Mouse (Mus musculus) liver, postnatal 0 days (tissue): ENCODE data around the gene Zfp511. TPM values are rescaled to one million over a fixed set of nuclear protein-coding genes. Genes with fewer than 3 reads are reported as not detected.
A peak's percentile ranks its signal among the peaks of the same experiment; 100 is the strongest.

Experiments
- ATAC-seq: fragments of 200-750 bp; cut with Nextera tagmentation; 2 replicates; pipeline ENCODE4 v1.8.0; 2017; ENCODE audit warnings: mild to moderate bottlenecking, moderate library complexity
- DNase-seq: peaks from one replicate; pipeline ENCODE4 v3.0.0-alpha.2; 2016
- H3K27ac ChIP-seq: fragments of 300-500 bp; sonication (generic); 2 replicates; pipeline ENCODE4 v1.5.1; 2014; ENCODE audit warnings: antibody characterized with exemption, moderate library complexity, mild to moderate bottlenecking, low read depth
- H3K27me3 ChIP-seq: fragments of 300-500 bp; sonication (generic); 2 replicates; pipeline ENCODE4 v1.6.1; 2014; ENCODE audit warnings: low read length, control low read depth, mixed read lengths; ENCODE audit not compliant: insufficient read depth
- H3K36me3 ChIP-seq: fragments of 300-500 bp; sonication (generic); replicated peaks from 2 replicates; pipeline ENCODE4 v1.6.1; 2014; ENCODE audit warnings: mild to moderate bottlenecking, control low read depth, low read length, moderate library complexity, mixed read lengths; ENCODE audit not compliant: insufficient read depth
- H3K4me1 ChIP-seq: fragments of 300-500 bp; sonication (generic); 2 replicates; pipeline ENCODE4 v1.6.1; 2014; ENCODE audit warnings: antibody characterized with exemption, mild to moderate bottlenecking, control low read depth; ENCODE audit not compliant: insufficient read depth
- H3K4me2 ChIP-seq: fragments of 300-500 bp; sonication (generic); 2 replicates; pipeline ENCODE4 v1.6.1; 2014; ENCODE audit warnings: low read depth, mild to moderate bottlenecking, low read length, moderate library complexity, mixed read lengths
- H3K4me3 ChIP-seq: fragments of 300-500 bp; sonication (generic); 2 replicates; pipeline ENCODE4 v1.5.1; 2014; ENCODE audit warnings: low read depth, low read length
- H3K9ac ChIP-seq: fragments of 300-500 bp; sonication (generic); replicated peaks from 2 replicates; pipeline ENCODE4 v1.6.1; 2014; ENCODE audit warnings: mild to moderate bottlenecking, moderate library complexity
- H3K9me3 ChIP-seq: fragments of 300-500 bp; sonication (generic); 2 replicates; pipeline ENCODE4 v1.6.1; 2016; ENCODE audit warnings: mild to moderate bottlenecking, control low read depth, low read length, mixed read lengths
- CTCF ChIP-seq: sonication (generic); IDR thresholded peaks from 2 replicates; pipeline ENCODE4 v1.5.1; 2016; ENCODE audit warnings: antibody characterized with exemption, low read depth
- EP300 ChIP-seq: IDR thresholded peaks from 2 replicates; pipeline ENCODE4 v1.6.1; 2016; ENCODE audit warnings: antibody characterized with exemption, low read depth, mild to moderate bottlenecking
- WGBS: fragments of 180-500 bp; shearing (Covaris S2); extraction: QIAGEN DNeasy Blood & Tissue Kit; methylation state at CpG from one replicate; pipeline ENCODE4 v1.1.7; 2014; ENCODE audit not compliant: insufficient replicate concordance; 5-methylcytosine and 5-hydroxymethylcytosine counted together
- polyA plus RNA-seq: library from polyadenylated mRNA; unstranded; fragments of >200 nt; fragmentation: Nextera tagmentation; extraction: Ambion mirVana; gene quantifications from 2 replicates; pipeline ENCODE4 v1.2.1, GENCODE M21; 2015

Gene Zfp511
- polyA plus RNA-seq, 1 experiment from 2014 or later: 10.7 TPM

DNA sequence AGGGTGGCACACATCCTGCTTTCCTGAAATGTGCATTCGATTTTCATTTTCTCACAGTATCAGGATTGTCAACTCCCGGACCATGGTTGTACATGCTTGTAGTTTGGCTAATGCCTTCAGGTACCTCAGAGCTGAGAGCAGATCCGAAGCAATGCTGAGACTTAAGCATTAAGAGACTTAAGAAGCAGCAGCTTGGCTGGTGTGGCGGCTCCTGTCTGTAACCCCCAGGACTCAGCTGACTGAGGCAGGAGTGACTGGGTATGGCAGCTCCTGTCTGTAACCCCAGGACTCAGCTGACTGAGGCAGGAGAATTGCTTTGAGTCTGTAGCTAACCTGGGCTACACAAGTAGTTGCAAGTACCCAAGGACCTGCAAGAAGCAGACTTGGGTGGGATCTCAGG is 9.4 kb downstream of the Zfp511 start:
- Histone ChIP-seq H3K9ac (no peak overlapping the region), H3K4me3 (no peak overlapping the region), H3K27ac (no peak overlapping the region), H3K9me3 (no peaks in the 10 kb centered on the region), H3K36me3 (peaks cover 3% of the 10 kb centered on the region), H3K4me1 (peaks cover 10% of the 10 kb centered on the region), H3K4me2 (no peak overlapping the region), H3K27me3 (peaks cover 58% of the 10 kb centered on the region)
- ATAC-seq: no peak
- TF ChIP-seq CTCF (no peak), EP300 (no peak)
- WGBS: 67% methylated on average over 4 of the region's 4 CpGs
- no peak for DNase-seq

DNA sequence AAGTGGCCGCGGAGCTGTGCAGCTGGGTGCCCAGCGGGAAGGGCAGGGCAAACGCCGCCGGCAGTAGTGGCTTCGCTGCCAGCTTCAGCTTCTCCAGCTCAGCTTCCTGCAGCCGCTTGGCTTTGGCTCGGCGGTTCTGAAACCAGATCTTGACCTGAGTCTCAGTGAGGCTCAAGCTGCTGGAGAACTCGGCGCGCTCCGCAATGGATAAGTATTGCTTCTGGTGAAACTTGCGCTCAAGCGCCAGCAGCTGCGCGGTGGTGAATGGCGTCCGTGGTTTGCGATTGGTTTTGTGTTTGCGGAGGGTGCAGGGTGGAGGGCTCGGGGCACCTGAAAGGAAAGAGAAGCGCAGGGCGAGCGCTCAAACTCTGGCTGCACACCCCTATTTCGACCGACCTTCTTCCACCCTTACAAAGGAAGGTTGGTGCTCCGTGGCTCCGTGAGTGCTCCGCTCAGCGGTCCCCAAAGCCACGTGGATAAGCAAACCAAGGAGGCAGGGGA is 11.7 kb downstream of the Zfp511 start:
- TF ChIP-seq EP300: no peak
- no peak for DNase-seq
- ATAC-seq: no peak
- Histone ChIP-seq H3K9ac (no peak overlapping the region), H3K4me2 (peak overlapping the region; percentile 36; the same call in 1 of the 2 replicates), H3K4me1 (peaks cover 10% of the 10 kb centered on the region), H3K27me3 (peaks cover 76% of the 10 kb centered on the region), H3K4me3 (peak overlapping the region; percentile 27), H3K36me3 (no peaks in the 10 kb centered on the region), H3K27ac (no peak overlapping the region), H3K9me3 (no peaks in the 10 kb centered on the region)
- 1% methylated on average over 33 of the region's 33 CpGs for WGBS

DNA sequence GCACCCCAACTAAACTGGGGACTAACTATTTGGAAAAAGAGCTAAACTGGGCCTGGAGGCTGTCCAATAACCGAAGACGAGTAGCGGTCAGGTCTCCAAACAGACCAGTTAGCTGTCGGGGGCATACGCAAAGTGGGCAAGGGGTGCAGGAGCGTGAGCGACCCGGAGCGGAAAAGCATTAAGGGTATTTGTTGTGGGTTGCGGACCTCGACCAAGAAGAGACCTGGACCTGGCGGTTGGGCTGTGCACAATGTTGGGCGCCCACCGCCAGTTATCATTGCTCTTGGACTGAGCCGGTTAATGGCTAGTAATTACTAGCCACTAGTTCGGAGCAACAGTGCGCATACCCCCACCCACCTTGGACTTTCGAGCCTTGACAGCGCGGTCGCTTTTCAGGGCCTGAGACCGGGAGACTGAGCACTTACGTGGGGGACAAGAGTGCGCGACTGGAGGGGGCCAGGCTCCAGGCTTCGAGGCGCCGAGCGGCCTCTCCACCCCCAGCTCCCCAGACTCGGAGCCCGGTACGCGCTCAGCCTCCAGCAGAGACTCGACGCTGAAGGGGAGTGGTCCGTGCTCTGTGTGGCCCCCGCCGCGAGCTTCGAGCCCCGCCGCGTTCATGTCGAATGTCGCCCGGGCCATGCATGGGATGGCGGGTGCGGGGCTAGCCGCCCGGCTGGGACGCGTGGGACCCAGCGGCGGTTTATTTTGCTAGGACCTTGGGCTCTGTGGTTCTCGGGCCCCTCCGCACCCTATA is 12.3 kb downstream of the Zfp511 start, which contains the start of gene Msx3:
TSS of gene Msx3 (minus strand) at position 729 of the 754 bp plus-strand sequence.
- H3K4me3 ChIP-seq: peak within 1 kb of the TSS; percentile 42
- no peak for ATAC-seq
- no peaks in the 10 kb centered on the region for H3K9me3 ChIP-seq
- TF ChIP-seq CTCF (no peak), EP300 (no peak)
- peaks cover 76% of the 10 kb centered on the region for H3K27me3 ChIP-seq
- H3K4me1 ChIP-seq: peaks cover 10% of the 10 kb centered on the region
- no peak for DNase-seq
- H3K4me2 ChIP-seq: peak within 1 kb of the TSS; percentile 68
- H3K36me3 ChIP-seq: no peaks in the 10 kb centered on the region
- H3K27ac ChIP-seq: no peak within 1 kb of the TSS
- no peak within 1 kb of the TSS for H3K9ac ChIP-seq
- WGBS: 2% methylated on average over 56 of the region's 56 CpGs

DNA sequence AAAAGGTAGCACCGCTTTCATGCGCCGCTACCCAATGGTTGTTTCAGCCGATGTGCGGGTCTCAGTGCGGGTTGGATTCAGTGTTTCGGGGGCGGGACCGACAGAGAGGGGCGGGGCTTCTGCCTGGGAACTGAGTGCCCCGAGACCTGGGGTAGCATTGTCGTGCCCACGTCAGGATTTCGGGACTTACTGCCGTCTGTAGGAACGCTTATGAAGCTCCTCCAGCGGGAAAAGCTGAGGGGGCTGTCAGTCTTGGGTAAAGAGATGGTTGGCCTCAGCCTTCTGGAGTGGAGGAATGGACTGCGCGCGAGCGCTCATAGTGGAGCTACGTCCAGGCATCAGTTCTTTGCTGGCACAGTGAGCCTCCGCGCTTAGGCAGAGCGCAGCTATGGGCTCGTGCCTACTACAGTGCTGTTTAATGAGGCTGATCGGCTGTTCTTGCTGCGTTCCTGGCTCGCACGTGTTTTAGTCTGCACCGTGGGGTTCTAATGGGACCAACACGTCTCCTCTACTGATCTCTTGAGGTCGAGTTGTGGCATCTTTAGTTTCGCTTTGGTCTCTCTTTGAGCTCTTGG is 13.0 kb downstream of the Zfp511 start:
- DNase-seq: peak; percentile 33
- 2% methylated on average over 34 of the region's 34 CpGs for WGBS

DNA sequence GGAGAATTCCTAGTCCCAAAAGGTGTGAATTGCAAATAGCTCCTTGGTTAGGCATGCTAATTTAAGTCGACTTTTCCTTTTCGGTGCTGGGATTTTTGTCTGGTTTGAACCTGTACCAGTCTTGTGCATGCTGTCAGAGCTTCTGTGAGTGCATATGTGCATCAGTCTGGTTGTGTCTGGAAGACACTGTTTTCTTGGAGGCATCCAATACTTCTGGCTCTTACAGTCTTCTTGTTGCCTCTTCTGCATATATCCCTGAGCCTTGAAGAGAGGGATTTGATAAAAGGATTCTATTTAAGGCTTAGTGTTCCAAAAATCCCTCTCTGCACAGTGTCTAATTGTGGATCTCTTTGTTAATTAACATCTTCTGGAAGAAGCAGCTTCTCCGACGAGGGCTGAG is 17.9 kb downstream of the Zfp511 start:
- 67% methylated on average over 4 of the region's 4 CpGs for WGBS
- Histone ChIP-seq H3K27me3 (peaks cover 66% of the 10 kb centered on the region), H3K9ac (no peak overlapping the region), H3K9me3 (no peaks in the 10 kb centered on the region; the same call in 1 of the 2 replicates), H3K27ac (no peak overlapping the region), H3K4me2 (no peak overlapping the region), H3K4me1 (peaks cover 3% of the 10 kb centered on the region), H3K4me3 (no peak overlapping the region), H3K36me3 (no peaks in the 10 kb centered on the region)
- TF ChIP-seq CTCF: no peak
- TF ChIP-seq EP300: no peak
- DNase-seq (no peak), ATAC-seq (no peak)

More for the DNA sequence above, 13.0 kb downstream of the Zfp511 start:
- H3K9ac ChIP-seq: no peak overlapping the region
- ATAC-seq: no peak
- peaks cover 75% of the 10 kb centered on the region for H3K27me3 ChIP-seq
- TF ChIP-seq CTCF (no peak), EP300 (no peak)
- H3K4me1 ChIP-seq: peaks cover 10% of the 10 kb centered on the region
- H3K9me3 ChIP-seq: no peaks in the 10 kb centered on the region
- no peaks in the 10 kb centered on the region for H3K36me3 ChIP-seq
- peak overlapping the region; percentile 68 for H3K4me2 ChIP-seq
- peak overlapping the region; percentile 42 for H3K4me3 ChIP-seq
- H3K27ac ChIP-seq: no peak overlapping the region
